Mouse (Mus musculus) bone marrow, adult 2 months (tissue): Measurements from ENCODE around the gene Rpl31. TPM values are rescaled to one million over a fixed set of nuclear protein-coding genes. Genes with fewer than 3 reads are reported as not detected.

Experiments used
- H3K27ac ChIP-seq: fragments of 200-500 bp; 2 replicates; pipeline ENCODE4 v1.5.1; 2012; ENCODE audit warnings: low read depth, mild to moderate bottlenecking, control low read depth, inconsistent platforms, low read length; ENCODE audit not compliant: control insufficient read depth, poor library complexity, insufficient read depth
- H3K4me1 ChIP-seq: fragments of 200-500 bp; 2 replicates; pipeline ENCODE4 v1.6.1; 2011; ENCODE audit warnings: low read length; ENCODE audit not compliant: control insufficient read depth, insufficient read depth
- H3K4me3 ChIP-seq: fragments of 200-500 bp; replicated peaks from 2 replicates; pipeline ENCODE3; 2011; ENCODE audit warnings: mild to moderate bottlenecking, low read depth, low read length, control low read depth; ENCODE audit not compliant: control insufficient read depth
- CTCF ChIP-seq: fragments of 200-500 bp; IDR thresholded peaks from 2 replicates; pipeline ENCODE4 v1.5.1; 2011; ENCODE audit warnings: low read length, control low read depth; ENCODE audit not compliant: control insufficient read depth, insufficient read depth
- POLR2A ChIP-seq: fragments of 200-500 bp; IDR thresholded peaks from 2 replicates; pipeline ENCODE4 v1.6.1; 2011; ENCODE audit warnings: low read depth, mild to moderate bottlenecking, control low read depth, low read length, borderline replicate concordance; ENCODE audit not compliant: control insufficient read depth
- WGBS: fragments of 180-500 bp; shearing (Covaris S2); methylation state at CpG from one replicate; pipeline ENCODE4 v1.1.7; 2018; 5-methylcytosine and 5-hydroxymethylcytosine counted together
- polyA plus RNA-seq: library from polyadenylated mRNA; stranded (reverse); fragments of >200 nt; gene quantifications from 2 replicates; pipeline ENCODE4 v1.2.4, GENCODE M21; 2011; ENCODE audit warnings: low replicate concordance; ENCODE audit not compliant: missing spikeins, insufficient read depth, insufficient read length

Gene Rpl31
- polyA plus RNA-seq, 1 experiment, result 2,169 TPM

GRCm38 (mm10) chr1:39394096-39394495 is 26.5 kb downstream of the Rpl31 start:
- TF ChIP-seq CTCF (no peak), POLR2A (no peak)
- H3K27ac ChIP-seq, result no peak overlapping the region
- H3K4me1 ChIP-seq, result peaks cover 2% of the 10 kb centered on the region; the same call in 1 of the 2 replicates
- WGBS, result 85% methylated on average over 10 of the region's 10 CpGs
- H3K4me3 ChIP-seq, result no peak overlapping the region

DNA sequence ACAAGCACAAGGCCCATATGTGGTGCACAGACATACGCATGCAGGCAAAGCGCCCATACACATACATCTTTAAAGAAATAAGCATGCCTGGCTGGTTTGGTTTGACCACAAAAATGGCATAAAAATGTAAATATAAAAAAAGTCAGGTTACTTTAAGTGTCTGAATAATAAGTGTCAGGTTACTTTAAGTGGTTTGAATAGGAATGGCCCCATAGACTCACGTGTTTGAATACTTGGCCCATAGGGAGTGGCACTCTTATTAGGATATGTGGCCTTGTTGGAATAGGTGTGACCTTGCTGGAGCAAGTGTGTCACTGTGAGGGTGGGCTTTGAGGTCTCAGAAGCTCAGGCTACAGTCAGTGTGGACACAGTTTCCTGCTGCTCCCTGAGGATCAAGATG is 27.0 kb downstream of the Rpl31 start:
- 93% methylated on average over 3 of the region's 3 CpGs for WGBS
- H3K27ac ChIP-seq, result no peak overlapping the region
- TF ChIP-seq CTCF (no peak), POLR2A (no peak)
- H3K4me1 ChIP-seq, result peaks cover 2% of the 10 kb centered on the region; the same call in 1 of the 2 replicates
- no peak overlapping the region for H3K4me3 ChIP-seq

GRCm38 (mm10) chr1:39396347-39396746 is 28.7 kb downstream of the Rpl31 start:
- no peak overlapping the region for H3K4me3 ChIP-seq
- TF ChIP-seq CTCF (no peak), POLR2A (no peak)
- H3K27ac ChIP-seq, result no peak overlapping the region
- WGBS, result 14% methylated on average over 4 of the region's 4 CpGs
- H3K4me1 ChIP-seq, result peaks cover 2% of the 10 kb centered on the region; the same call in 1 of the 2 replicates

- no peak overlapping the region for H3K27ac ChIP-seq
- WGBS, result 80% methylated on average over 6 of the region's 6 CpGs
- TF ChIP-seq CTCF (no peak), POLR2A (no peak)
- peaks cover 2% of the 10 kb centered on the region; the same call in 1 of the 2 replicates for H3K4me1 ChIP-seq
- no peak overlapping the region for H3K4me3 ChIP-seq
Observed at GRCm38 (mm10) chr1:39398284-39398683, 30.6 kb downstream of the Rpl31 start.

- peaks cover 2% of the 10 kb centered on the region; the same call in 1 of the 2 replicates for H3K4me1 ChIP-seq
- WGBS, result 78% methylated on average over 4 of the region's 4 CpGs
- TF ChIP-seq CTCF (no peak), POLR2A (no peak)
Observed at GRCm38 (mm10) chr1:39399228-39399627, 31.6 kb downstream of the Rpl31 start.

DNA sequence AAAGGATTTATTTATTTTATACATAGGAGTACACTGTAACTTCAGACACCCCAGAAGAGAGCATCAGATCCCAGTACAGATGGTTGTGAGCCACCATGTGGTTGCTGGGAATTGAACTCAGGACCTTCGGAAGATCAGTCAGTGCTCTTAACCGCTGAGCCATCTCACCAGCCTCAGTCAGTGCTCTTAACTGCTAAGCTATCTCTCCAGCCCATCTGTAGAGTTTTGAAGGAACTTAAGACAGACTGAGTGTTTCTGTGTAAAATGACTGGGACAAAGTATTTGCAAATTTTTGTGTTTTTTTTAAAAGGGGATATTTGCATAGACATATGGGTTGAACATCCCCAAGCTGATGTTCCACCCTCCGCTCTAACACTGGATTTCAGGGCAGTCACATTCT is 32.5 kb downstream of the Rpl31 start:
- 82% methylated on average over 3 of the region's 3 CpGs for WGBS
- Histone ChIP-seq H3K27ac (no peak overlapping the region), H3K4me1 (peaks cover 2% of the 10 kb centered on the region; the same call in 1 of the 2 replicates), H3K4me3 (no peak overlapping the region)
- TF ChIP-seq CTCF (no peak), POLR2A (no peak)

More at GRCm38 (mm10) chr1:39399228-39399627, 31.6 kb downstream of the Rpl31 start:
- Histone ChIP-seq H3K4me3 (no peak overlapping the region), H3K27ac (no peak overlapping the region)

DNA sequence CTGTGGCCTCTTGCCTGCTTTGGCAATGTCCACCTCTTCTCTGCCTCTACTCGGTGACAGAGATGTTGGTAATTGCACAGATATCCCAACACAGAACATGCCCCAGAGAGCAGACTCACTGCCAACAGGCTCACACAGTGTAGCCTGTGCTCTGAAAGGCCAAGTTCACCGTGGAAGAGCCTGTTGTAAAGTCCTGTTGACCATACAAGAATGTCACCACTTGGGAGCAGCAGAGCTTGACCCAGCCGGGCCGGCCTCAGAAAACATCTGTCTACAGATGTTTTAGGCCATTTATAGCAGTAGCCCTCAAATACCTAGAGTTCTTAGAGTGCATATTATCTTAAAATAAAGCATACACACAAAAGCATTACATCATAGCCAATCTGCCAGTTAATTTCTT is 39.5 kb downstream of the Rpl31 start:
- TF ChIP-seq CTCF (no peak), POLR2A (no peak)
- H3K27ac ChIP-seq, result no peak overlapping the region
- 80% methylated on average over 4 of the region's 4 CpGs for WGBS
- peaks cover 4% of the 10 kb centered on the region for H3K4me1 ChIP-seq
- no peak overlapping the region for H3K4me3 ChIP-seq

DNA sequence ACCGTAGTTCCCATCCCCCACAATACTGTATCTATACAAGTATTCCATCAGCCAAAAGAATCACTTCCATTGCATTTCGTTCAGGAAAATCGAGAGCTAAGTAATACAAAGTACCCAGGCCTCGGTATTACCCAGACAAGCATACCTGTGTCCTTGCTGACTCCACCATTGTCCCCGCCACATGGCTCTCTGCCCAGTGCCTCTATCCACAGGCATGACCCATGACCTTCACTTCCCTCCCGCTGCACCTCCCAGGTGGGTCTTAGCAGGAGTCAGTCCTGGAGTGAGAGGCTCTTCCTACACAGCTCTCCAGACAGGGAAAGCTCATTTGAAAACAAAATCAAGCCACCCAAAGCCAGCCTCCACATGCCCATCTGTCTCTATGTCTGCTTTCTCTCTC is 40.5 kb downstream of the Rpl31 start:
- H3K4me3 ChIP-seq, result no peak overlapping the region
- H3K4me1 ChIP-seq, result peaks cover 4% of the 10 kb centered on the region
- peak overlapping the region; percentile 32 for H3K27ac ChIP-seq
- no peak for TF ChIP-seq CTCF
- TF ChIP-seq POLR2A, result no peak
- WGBS, result 83% methylated on average over 6 of the region's 6 CpGs

DNA sequence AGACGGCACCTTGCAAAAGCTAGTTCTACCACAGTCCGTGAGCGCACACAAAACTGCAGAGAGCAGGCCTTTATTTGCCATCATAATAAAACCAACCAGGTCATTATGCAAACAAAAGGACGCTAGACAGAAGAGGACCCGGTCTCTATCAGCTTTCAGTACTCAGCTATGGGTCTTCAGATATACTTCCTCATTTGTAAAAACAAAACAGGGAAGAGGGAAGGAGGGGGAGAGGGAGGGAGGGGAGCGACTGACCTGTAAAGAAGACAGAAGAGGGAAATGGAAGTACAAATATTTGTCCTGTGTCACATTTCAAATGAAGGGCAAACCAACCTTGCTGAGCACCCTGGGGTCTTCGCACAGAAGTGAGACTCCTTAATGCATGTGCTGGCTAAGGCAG is 41.0 kb downstream of the Rpl31 start:
- peak overlapping the region; percentile 32 for H3K27ac ChIP-seq
- H3K4me3 ChIP-seq, result no peak overlapping the region
- H3K4me1 ChIP-seq, result peaks cover 4% of the 10 kb centered on the region
- WGBS, result 28% methylated on average over 7 of the region's 7 CpGs
- TF ChIP-seq POLR2A, result no peak
